Mouse (Mus musculus) forebrain, embryonic 11.5 days (tissue): Measurements from ENCODE around the gene Ddx56. TPM values are rescaled to one million over a fixed set of nuclear protein-coding genes. Genes with fewer than 3 reads are reported as not detected.

Experiments used
- ATAC-seq: fragments of 200-750 bp; cut with Nextera tagmentation; replicated peaks from 2 replicates; pipeline ENCODE4 v1.8.0; 2017; ENCODE audit warnings: moderate TSS enrichment; ENCODE audit not compliant: low FRiP score
- DNase-seq: peaks from one replicate; pipeline ENCODE4 v3.0.0-alpha.2; 2017; ENCODE audit warnings: low spot score
- H3K27ac ChIP-seq: fragments of 300-500 bp; sonication (generic); 2 replicates; pipeline ENCODE4 v1.5.1; 2014; ENCODE audit warnings: low read depth, low read length
- H3K27me3 ChIP-seq: fragments of 300-500 bp; sonication (generic); 2 replicates; pipeline ENCODE4 v1.6.1; 2014; ENCODE audit warnings: mild to moderate bottlenecking, low read length, mixed read lengths; ENCODE audit not compliant: control insufficient read depth, insufficient read depth
- H3K36me3 ChIP-seq: fragments of 300-500 bp; sonication (generic); 2 replicates; pipeline ENCODE4 v1.6.1; 2014; ENCODE audit warnings: mild to moderate bottlenecking, low read length, moderate library complexity, mixed read lengths; ENCODE audit not compliant: control insufficient read depth, insufficient read depth
- H3K4me1 ChIP-seq: fragments of 300-500 bp; sonication (generic); replicated peaks from 2 replicates; pipeline ENCODE4 v1.6.1; 2014; ENCODE audit warnings: low read length, mixed read lengths; ENCODE audit not compliant: control insufficient read depth, insufficient read depth
- H3K4me2 ChIP-seq: fragments of 300-500 bp; sonication (generic); 2 replicates; pipeline ENCODE4 v1.6.1; 2014; ENCODE audit warnings: low read depth, mild to moderate bottlenecking, low read length, moderate library complexity, mixed read lengths; ENCODE audit not compliant: severe bottlenecking
- H3K4me3 ChIP-seq: fragments of 300-500 bp; sonication (generic); 2 replicates; pipeline ENCODE4 v1.5.1; 2014; ENCODE audit warnings: low read depth, low read length
- H3K9ac ChIP-seq: fragments of 300-500 bp; sonication (generic); 2 replicates; pipeline ENCODE4 v1.6.1; 2014; ENCODE audit warnings: low read length
- H3K9me3 ChIP-seq: fragments of 300-500 bp; sonication (generic); 2 replicates; pipeline ENCODE4 v1.6.1; 2016; ENCODE audit warnings: low read length, mixed read lengths; ENCODE audit not compliant: control insufficient read depth
- WGBS: fragments of 180-500 bp; shearing (Covaris S2); extraction: QIAGEN DNeasy Blood & Tissue Kit; methylation state at CpG from one replicate; pipeline ENCODE4 v1.1.7; 2014; 5-methylcytosine and 5-hydroxymethylcytosine counted together
- polyA plus RNA-seq: library from polyadenylated mRNA; unstranded; fragments of >200 nt; fragmentation: Nextera tagmentation; extraction: Ambion mirVana; gene quantifications from 2 replicates; pipeline ENCODE4 v1.2.1, GENCODE M21; 2014

Ddx56 gene
- polyA plus RNA-seq, 1 experiment from 2014 or later: 104 TPM

DNA sequence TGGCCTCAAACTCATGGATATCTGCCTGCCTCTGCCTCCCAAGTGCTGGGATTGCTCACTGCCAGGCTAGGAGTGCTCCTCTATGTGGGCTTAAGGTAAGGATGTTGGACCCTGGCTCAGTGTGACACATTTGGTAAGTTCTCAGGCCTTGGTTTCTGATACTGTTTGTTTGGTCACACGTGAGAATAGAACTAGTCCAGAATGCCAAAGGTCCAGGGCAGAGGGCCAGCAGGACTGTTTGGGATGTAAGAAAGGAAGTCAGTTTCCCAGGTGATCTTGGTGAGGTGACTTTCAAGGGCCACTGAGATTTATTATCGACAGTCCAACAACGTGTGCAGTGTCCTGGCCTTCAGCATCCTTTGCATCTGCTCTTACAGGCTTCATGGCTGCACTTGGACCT, 8.9 kb upstream of the Ddx56 start:
- peaks cover 2% of the 10 kb centered on the region; the same call in 1 of the 2 replicates for H3K9me3 ChIP-seq
- no peak overlapping the region for H3K4me3 ChIP-seq
- no peak overlapping the region for H3K27ac ChIP-seq
- no peak overlapping the region for H3K4me2 ChIP-seq
- WGBS: 86% methylated on average over 3 of the region's 3 CpGs
- H3K27me3 ChIP-seq: no peaks in the 10 kb centered on the region
- DNase-seq (no peak), ATAC-seq (no peak)
- no peak overlapping the region for H3K9ac ChIP-seq
- H3K4me1 ChIP-seq: peaks cover 8% of the 10 kb centered on the region; the same call in 1 of the 2 replicates
- peaks cover 3% of the 10 kb centered on the region; the same call in 1 of the 2 replicates for H3K36me3 ChIP-seq

DNA sequence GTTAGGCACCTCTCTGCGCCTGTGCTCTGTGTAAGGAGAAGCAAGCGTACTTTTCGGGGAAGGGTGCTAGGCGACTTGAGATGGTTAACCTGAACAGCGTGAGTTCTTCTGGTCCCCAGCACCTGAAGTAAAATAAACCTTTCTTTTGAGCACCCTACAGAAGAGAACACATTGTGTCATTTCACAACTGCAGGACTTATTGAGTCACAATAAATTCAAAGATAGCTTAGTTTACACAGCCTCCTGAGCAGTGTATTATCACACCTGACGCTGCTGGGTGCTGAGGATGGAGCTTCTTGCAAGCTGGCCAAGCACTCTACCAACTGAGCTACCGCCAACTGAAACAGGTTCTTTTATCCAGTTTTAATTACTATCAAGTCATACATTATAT, 7.5 kb upstream of the Ddx56 start:
- ATAC-seq (peak; percentile 44; the same call in 1 of the 2 replicates), DNase-seq (no peak)
- H3K4me1 ChIP-seq: peaks cover 8% of the 10 kb centered on the region; the same call in 1 of the 2 replicates
- no peaks in the 10 kb centered on the region for H3K9me3 ChIP-seq
- peak overlapping the region; percentile 91 for H3K9ac ChIP-seq
- H3K27ac ChIP-seq: peak overlapping the region; percentile 70
- peaks cover 5% of the 10 kb centered on the region; the same call in 1 of the 2 replicates for H3K36me3 ChIP-seq
- no peaks in the 10 kb centered on the region for H3K27me3 ChIP-seq
- WGBS: 24% methylated on average over 7 of the region's 7 CpGs
- H3K4me2 ChIP-seq: peak overlapping the region; percentile 90
- peak overlapping the region; percentile 78; the same call in 1 of the 2 replicates for H3K4me3 ChIP-seq

DNA sequence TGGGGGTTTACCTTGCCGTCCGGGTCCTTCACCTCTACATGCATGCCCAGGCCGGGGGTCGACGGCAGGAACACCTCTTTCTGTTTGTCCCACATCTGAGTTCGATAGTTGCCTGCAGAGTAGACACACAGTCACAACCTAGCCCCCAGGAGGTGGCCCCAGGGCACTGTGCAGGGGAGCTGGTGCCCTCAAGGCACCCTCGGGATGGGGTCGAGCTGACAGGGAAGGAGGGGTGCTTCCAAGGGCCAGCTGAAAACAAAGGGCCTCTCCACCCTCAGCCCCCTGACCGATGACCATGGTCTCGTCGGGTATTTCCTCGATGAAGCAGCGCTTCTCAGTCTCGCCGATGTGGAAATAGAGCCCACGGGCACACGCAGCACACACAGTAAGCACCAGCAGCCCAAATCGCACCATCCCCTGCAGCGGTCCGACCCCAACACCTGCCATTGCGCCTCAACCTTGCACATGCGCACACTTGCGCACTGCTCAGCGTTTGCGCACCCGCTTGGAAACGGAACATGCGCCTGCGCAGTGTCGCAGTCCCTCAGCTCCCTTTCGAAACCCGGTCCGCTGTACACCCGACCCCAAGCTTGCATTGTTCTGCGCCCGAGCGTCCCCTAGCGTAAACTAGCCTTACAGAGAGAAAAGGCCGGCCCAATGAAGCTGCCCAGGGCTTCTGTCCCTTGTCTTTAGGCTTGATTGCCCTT, 7.0 kb upstream of the Ddx56 start, which contains the start of gene Tmed4:
Gene Tmed4, minus strand, starts transcription at position 484 of the 707 bp plus-strand sequence.
- under 1% methylated on average over 39 of the region's 39 CpGs for WGBS
- Histone ChIP-seq H3K9ac (peak within 1 kb of the TSS; percentile 91), H3K4me2 (peak within 1 kb of the TSS; percentile 90), H3K36me3 (peaks cover 5% of the 10 kb centered on the region; the same call in 1 of the 2 replicates), H3K4me3 (peak within 1 kb of the TSS; percentile 78), H3K27ac (peak within 1 kb of the TSS; percentile 70), H3K27me3 (no peaks in the 10 kb centered on the region), H3K9me3 (no peaks in the 10 kb centered on the region), H3K4me1 (peaks cover 8% of the 10 kb centered on the region; the same call in 1 of the 2 replicates)
- DNase-seq: peak; percentile 98
- peak; percentile 98 for ATAC-seq

DNA sequence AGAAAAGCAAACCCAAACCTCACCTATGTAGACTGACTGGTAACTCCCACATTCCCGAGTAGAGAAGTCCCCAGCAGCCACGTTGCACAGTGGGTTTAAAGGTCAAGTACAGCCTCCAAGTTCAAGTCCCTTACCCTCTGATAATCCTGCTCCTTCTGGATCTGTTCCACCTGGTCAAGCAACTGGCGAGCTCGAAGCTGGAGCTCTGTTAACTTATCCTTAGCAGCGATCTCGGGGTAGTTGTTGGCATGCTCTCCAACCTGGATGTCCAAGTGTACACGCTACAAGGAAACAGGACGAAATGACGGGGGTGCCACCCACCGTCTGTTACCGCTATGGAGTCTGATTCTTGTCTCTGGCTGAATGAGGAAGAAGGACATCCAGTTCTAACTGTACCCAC, 6.0 kb upstream of the Ddx56 start:
- peaks cover 5% of the 10 kb centered on the region; the same call in 1 of the 2 replicates for H3K36me3 ChIP-seq
- H3K4me1 ChIP-seq: peaks cover 8% of the 10 kb centered on the region; the same call in 1 of the 2 replicates
- H3K27ac ChIP-seq: no peak overlapping the region
- no peaks in the 10 kb centered on the region for H3K9me3 ChIP-seq
- no peak for ATAC-seq
- peak overlapping the region; percentile 78 for H3K4me3 ChIP-seq
- H3K27me3 ChIP-seq: no peaks in the 10 kb centered on the region
- no peak for DNase-seq
- 74% methylated on average over 11 of the region's 11 CpGs for WGBS
- H3K9ac ChIP-seq: peak overlapping the region; percentile 91
- peak overlapping the region; percentile 90 for H3K4me2 ChIP-seq

DNA sequence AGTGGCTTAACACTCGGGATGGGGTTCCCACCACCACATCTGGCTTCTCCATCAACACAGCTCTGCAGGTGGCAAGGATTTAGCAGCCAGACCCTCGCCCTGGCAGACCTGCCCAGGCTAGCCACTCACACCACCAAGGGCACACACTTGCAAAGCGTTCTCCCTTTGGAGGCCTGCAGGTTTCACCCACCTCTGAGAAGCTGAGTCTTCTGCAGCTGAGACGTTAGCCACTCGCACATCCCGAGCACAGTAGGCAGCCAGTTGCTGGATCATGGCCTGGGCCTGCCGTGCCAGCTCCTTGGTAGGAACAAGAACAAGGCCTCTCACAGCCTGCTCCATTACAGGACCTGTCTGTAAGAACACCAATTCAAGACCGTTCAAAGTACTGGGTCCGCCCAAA, 951 bp downstream of the Ddx56 start:
- Histone ChIP-seq H3K27ac (no peak overlapping the region), H3K4me3 (peak overlapping the region; percentile 96), H3K4me2 (peak overlapping the region; percentile 94), H3K9me3 (no peaks in the 10 kb centered on the region), H3K36me3 (peaks cover 20% of the 10 kb centered on the region), H3K4me1 (peaks cover 8% of the 10 kb centered on the region; the same call in 1 of the 2 replicates), H3K27me3 (no peaks in the 10 kb centered on the region), H3K9ac (peak overlapping the region; percentile 87)
- 70% methylated on average over 9 of the region's 9 CpGs for WGBS
- ATAC-seq (no peak), DNase-seq (no peak)

DNA sequence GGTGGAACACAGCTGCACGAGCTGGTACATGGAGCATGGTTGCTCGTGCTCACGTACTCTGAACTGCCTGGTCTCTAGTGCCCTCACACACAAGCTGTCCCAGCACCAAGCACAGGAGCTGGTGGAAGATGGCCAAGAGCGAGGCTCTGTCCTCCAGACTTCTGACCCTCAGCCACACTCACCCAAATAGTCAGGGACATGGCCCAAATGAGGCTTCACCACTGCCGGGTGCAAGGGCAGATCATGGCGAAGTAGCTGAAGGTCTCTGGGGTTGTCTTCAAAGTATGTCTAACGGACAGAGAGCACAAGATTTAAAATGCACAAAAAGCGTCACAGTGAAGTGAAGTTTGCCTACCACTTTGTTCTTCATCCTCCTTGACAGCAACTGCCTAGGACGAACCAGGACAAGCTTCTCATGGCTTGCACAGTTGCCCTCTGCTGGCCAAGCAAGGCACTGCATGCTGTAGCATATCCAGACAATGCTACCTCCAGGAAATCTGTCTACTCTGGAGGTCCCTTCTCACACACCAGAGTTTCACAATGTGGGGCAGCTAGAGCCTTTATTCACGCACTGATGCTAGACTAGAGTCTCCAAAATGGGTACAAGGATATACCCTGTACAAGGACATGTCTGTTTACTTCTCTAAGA, 6.0 kb downstream of the Ddx56 start:
- ATAC-seq: peak; percentile 62; the same call in 1 of the 2 replicates
- Histone ChIP-seq H3K4me1 (peaks cover 3% of the 10 kb centered on the region; the same call in 1 of the 2 replicates), H3K27ac (no peak overlapping the region), H3K4me2 (no peak overlapping the region), H3K9ac (no peak overlapping the region), H3K36me3 (peaks cover 33% of the 10 kb centered on the region), H3K27me3 (no peaks in the 10 kb centered on the region), H3K4me3 (no peak overlapping the region), H3K9me3 (no peaks in the 10 kb centered on the region)
- peak; percentile 90 for DNase-seq
- WGBS: 80% methylated on average over 10 of the region's 10 CpGs

DNA sequence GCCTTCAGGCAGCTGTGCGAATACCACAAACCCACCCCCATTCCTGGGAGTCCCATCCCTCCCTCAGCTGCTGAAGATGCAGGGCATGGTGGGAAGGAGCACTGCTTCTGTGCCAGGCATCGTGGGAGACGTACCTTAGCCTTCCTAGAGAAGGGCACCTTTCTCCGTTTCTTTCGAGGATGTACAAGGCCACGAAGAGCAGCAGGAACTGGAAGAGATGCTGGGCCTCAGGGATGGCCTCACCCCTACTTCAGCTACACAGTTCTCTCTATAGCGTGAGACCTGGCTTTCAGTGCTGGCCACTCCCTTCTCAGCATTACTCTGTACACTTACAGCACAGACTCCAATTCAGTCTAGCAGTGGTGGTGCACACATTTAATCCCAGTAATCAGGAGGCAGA, 8.2 kb downstream of the Ddx56 start:
- WGBS: 99% methylated on average over 7 of the region's 7 CpGs
- no peak overlapping the region for H3K27ac ChIP-seq
- no peak overlapping the region for H3K4me3 ChIP-seq
- no peaks in the 10 kb centered on the region for H3K4me1 ChIP-seq
- ATAC-seq (no peak), DNase-seq (no peak)
- peaks cover 30% of the 10 kb centered on the region for H3K36me3 ChIP-seq
- H3K4me2 ChIP-seq: no peak overlapping the region
- no peaks in the 10 kb centered on the region for H3K9me3 ChIP-seq
- H3K27me3 ChIP-seq: no peaks in the 10 kb centered on the region
- no peak overlapping the region for H3K9ac ChIP-seq

DNA sequence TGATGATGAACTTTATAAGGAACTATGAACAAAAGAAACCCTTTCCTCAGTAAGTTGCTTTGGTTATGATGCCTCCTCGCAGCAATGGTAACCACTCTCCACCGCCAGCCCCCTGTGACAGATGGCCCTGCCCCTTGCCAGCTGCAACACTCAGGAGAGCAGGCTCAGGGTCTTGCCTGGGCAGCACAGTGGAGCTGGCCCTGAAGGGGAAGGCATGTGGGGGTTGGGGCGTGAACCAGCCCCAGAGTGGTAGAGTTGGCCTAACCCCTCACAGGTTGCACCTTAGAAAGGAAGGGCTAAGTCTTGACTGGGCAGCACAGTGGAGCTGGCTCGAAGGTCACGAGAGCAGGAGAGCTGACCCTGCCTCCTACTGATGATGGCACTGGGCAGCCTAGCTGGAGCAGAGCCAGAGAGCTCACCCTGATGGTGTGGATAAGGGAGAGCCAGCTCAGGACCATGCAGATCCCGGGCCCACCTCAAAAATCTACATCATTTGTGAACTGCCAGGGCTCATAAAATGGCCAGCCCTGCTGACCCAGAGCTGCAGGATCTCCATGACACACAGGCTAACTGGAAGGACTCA, 11.0 kb downstream of the Ddx56 start:
- no peaks in the 10 kb centered on the region for H3K9me3 ChIP-seq
- H3K27ac ChIP-seq: no peak overlapping the region
- peaks cover 16% of the 10 kb centered on the region for H3K36me3 ChIP-seq
- H3K27me3 ChIP-seq: no peaks in the 10 kb centered on the region
- no peak overlapping the region for H3K9ac ChIP-seq
- H3K4me2 ChIP-seq: no peak overlapping the region
- no peaks in the 10 kb centered on the region for H3K4me1 ChIP-seq
- DNase-seq (peak; percentile 52), ATAC-seq (peak; percentile 61)
- WGBS: 66% methylated on average over 6 of the region's 6 CpGs
- no peak overlapping the region for H3K4me3 ChIP-seq
